Mouse (Mus musculus) urinary bladder, postnatal 4 days (tissue): ENCODE measurements around the gene B230307C23Rik.
"Not testable (repeated sequence)": the region's sequence is repeated elsewhere in the genome, so short reads cannot be mapped to it uniquely, and the experiment has no call there.

Experiments used
- DNase-seq, 2 experiments: peaks; one replicate each; pipeline ENCODE4 v3.0.0; 2021 to 2022; ENCODE audit warnings: low spot score in 2 of 2

The B230307C23Rik gene

DNA sequence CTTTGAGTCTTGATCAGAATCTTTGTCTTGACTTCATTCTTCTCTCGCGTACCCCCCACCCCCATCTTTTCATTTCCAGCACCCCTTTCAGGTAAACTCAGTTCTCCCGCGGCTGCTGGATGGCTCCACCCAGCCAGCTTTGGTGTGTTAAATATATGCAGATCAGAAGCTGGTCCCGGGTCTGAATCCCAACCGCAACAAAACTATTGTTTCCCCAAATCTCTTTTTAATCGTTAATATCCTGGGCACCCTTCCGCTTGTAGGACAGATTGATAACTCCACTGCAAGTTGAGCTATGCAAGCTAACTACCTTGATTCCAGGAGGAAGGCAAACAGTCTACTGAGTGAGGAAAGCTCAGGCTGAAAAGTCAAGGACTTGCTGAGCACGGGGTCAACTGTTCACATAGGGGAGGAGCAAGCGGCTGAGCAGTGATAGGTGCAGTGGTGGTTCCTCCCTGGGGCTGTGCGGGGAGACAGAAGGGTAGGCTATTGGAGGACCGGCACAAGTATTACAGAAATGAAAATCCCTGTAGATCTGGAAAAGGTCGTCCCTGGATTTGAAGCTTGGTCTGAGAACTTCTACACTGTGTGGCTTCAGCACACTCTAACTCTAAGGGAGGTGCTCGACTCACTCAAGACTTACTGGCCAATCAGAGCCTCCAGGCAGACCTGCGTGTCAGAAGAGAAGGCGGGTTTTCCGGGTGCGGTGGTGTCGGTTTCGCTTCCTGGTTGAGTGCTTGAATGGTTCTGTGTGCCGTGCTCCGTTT lies at the start of gene B230307C23Rik:
TSS of gene B230307C23Rik (plus strand) at position 700 of the 767 bp plus-strand sequence.
- DNase-seq = peak; percentile 78 to 85

DNA sequence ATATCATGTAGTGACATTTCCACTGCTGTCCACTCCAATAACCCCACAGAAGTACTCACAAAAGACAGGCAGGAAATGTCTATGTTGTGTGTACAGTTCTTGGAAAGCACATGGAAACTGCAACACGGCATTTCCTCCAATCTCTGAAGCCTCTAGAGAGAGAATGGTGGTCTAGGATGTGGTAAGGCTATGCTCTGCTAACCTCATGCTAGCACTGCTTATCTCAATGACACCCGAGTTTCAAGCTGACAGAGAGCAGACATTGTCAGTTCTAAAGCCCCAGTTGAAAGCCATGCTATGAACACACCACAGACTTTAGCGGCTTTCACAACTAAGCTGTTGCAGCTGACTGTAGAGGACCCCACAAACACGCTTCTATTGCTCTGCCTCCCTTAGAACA lies 48.3 kb upstream of the B230307C23Rik start:
- no peak for DNase-seq

DNA sequence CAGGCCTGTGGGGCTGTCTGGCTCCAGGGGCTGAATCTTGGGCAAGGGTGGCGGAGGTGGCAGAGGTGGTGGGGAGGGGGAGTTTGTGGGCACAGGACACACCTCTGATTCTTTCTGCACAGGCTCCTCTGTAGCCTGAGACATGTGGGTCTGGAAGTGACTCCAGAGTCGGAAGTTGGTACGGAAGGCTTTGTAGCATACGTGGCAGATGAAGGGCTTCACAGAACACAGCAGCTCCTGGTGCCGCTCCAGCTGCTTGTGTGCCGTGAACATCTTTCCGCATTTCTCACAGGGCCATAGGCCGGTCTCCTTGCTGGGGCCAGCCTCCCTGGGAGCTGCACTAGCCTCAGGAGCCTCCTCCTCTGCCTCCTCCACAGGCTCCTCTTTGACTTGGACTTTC lies 47.1 kb upstream of the B230307C23Rik start:
- DNase-seq = no peak

DNA sequence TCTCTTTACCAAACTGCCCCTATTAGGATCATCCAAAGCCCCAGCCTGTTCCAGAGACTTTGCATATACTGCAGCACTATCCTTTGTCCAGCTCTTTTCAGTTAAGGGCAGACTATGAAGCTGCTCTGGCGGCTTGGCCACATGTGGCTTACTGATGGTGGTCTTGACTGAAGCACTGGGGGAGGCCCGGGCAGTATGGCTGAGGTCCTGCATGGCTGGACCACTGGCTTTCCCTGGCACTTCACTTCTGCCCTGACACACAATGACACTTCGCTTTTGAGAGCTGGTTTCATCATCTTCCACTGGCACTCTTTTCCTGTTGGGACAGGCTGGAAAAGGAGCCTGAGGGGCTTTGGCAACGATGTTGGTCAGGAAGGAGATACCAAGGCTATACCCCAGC lies 44.7 kb upstream of the B230307C23Rik start:
- no peak for DNase-seq

DNA sequence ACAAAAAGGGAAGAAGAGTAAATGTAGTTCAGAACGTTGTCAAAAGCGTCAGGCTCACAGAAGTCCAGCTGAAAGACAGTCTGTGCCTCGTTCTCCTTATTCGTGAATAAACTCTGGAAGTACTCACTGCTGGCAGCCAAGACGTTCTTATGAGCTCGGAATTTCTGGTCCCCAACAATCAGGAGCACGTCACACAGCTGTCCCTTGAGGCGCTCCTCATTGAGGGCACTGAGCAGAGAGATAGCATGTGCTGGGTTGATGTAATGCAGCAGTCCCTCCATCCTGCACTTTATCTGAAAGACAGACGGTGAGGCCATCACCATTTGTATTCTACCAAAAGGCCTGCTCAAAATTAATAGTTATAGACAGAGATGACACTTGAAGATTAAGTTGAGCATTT lies 44.3 kb upstream of the B230307C23Rik start:
- DNase-seq = no peak

DNA sequence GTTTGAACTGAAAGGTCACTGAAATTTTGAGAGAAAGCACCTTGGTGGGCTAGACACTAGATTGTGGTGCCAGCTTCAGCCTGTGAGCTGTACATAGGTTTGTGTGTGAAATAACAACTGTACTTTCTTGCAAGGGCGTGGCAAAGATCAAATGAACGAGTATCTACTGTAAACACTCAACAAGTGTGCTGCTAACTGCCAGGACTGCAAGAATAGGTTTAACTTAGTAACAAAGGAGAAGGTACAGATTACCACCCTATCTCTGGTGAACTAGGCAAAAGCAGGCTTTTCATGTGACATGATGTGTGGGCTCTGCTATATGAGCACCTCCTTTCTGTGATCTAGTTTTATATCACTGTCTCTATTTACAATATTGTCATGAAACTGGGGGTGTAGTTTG lies 43.8 kb upstream of the B230307C23Rik start:
- DNase-seq = no peak

DNA sequence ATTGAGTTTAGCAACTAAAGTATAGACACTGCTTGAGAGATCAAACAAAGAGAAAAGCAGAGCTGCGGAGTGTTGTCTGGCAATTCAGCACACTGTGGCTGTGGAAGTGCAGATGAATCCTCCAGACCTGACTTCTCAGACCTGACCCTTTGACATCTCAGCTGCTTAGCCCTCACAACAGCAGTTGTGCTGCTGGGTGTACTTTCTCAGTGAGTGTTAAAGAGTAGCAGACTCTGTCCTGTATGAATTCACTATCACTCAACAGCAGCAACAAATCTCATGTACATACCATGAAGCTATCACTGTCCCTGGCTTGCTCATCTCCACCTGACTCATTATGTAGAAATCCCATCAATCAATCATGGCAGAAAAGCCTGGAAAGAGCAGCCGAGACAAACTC lies 41.1 kb upstream of the B230307C23Rik start:
- no peak for DNase-seq

DNA sequence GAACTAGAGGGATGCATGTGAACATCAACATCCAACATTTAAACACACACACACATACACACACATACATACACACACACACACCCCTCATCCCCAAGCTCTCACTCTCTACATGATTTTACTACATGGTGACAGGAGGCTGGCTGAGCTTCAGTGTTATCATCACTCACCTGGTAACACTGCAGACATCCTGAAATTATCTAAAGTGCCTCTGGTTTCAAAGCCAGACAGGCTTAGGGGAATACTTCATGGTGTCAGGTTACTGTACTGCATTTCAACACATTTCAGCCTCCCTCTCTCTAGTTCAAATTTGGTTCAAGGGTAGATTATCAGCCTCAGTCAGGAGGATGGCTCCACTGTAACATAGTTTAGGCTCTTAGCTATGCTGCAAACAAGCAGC lies 39.5 kb upstream of the B230307C23Rik start:
- no peak for DNase-seq

DNA sequence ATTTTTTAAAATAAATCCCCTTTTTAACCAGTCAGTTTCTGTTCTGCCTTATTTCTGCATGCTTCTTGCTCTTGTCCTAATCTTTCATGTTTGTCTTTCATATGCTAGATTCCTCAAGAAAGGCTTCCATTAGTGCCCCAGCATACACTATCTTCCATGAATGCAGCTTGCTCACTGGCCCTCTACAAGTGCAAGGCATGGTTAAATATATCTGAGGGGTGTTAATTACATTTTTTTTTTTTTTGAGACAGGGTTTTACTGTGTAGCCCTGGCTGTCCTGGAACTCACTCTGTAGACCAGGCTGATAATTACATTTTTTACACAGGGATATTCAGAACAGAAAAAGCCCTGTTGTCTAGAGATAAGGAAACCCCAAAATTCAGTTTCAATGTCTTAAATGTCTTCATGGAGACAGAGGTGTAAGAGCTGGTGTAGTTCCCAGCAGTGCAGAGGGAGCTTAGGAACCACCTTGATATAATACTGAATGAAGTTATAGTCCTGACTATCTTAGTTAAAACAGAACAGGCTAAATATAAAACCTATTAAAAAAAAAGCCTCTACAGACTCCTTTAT lies 38.6 kb upstream of the B230307C23Rik start:
- no peak for DNase-seq

DNA sequence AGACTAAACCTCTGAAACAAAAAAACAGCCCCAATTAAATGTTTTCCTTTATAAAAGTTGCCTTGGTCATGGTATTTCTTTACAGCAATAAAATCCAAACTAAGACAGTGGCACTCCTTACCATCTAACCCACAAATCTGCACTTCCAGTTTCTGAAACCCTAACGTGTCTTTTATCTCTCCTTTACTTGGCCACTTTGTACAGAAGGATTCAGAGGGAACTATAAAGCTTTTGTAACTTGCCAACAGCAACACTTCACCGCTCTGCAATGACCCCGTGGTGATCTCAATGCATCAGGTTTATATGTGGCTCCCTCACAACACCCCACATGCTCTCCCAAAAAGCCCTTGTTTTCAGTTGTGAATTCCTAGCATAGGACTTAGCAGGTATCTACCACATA lies 36.8 kb upstream of the B230307C23Rik start:
- no peak for DNase-seq

DNA sequence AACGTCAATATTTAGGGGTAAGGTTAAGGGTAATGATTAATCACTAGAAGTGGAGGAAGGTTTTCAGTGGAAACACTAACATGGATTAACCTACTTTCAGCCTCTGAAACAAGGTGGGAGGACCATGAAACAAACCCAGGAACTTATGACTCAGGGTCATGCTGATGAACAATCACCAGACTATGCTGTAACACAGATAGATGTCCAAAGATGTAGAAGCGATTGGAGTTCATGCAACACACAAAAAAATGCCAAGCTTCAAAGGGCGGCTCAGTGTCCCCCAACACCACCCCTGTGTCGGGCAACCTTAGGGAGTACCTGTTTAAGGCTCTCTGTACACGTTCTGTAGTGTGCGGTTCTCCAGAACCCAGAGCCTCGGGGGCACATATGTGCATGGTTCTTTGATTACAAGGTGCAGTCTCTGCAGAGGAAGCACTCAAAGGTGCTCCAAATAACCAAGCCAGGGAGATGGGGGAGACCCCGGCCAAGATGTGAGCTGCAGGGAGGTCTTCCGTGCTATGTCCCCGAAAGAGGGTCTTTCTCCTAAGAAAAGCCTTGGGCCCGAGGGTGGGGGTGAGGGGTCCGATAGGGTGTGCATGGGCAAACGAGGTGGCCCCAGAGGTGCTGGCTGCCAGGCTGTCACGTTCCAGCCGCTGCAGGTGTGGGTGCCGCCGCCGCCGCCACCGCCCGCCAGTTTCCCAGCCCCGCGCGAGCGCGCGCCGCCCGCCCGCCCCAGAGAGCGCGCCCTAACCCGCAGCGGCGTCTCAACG lies 35.5 kb upstream of the B230307C23Rik start:
- no peak for DNase-seq

DNA sequence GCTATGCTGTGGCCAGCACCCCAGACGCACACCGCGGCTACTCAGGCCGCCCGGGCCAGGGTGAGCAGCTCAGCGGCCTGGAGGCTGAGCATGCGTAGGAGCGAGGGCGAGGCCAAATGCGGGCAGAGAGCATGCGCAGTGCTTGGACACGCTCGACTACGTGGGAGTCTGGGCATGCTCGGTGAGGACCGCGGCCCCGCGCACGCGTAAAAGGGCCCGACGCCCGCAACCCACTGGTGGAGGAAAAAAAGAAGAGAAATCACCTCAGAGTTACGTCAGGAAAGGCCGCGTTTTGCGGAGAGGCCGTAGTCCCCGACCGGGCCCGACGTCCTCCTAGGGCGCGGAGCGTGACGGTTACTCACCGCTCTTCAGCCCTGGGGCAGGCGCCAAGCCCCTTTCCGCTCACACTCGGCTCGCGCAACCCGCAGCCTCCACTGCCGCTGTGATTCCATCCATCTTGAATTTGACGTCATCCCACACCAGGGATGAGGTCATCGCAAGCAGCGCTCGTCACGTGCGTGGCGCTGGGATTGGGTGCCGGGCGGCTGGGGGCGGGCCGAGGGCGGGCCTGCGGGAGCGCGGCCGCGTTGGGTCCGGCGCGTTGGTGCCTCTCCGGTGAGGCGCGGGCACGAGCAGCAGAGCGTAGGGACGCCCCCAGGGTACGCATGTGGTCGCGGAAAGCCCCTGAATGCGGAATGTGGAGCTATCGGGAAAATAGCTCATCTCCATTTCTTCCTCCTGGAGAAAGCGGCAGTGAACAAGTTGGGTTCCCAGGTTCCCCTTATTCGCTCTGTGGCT lies 34.8 kb upstream of the B230307C23Rik start, which contains the start of the genes C2cd2 and Zbtb21:
TSS of gene C2cd2 (minus strand) at position 448 of the 798 bp plus-strand sequence.
TSS of gene Zbtb21 (minus strand) at position 472 of the 798 bp plus-strand sequence.
- DNase-seq = peak; percentile 95 to 96

DNA sequence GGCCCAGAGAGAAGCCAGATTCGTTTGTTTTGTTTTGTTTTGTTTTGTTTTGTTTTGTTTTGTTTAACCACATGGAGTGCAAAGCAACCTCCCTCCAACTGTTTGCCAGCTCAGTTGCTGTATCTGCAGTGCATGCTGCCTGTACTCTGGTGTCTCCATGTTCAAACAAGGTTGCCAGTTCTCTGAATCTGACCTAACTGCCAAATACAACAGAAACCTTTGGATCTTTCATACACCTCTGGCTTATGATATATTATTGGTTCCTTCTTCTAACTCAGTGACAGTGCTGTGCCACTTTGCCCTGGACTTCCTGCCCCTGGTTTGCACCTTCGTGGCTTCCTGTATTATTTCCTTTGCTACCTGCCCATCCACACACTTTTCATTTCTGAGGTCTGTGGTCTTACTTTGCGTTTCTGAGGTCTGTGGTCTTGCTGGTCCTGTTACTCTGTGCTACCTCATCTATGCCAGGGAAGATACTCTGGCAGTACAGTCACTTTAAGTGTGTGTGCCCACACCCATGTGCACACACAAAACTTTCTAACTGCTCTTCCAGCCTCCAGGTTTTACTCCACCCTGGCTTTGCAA lies 33.1 kb upstream of the B230307C23Rik start:
- no peak for DNase-seq

DNA sequence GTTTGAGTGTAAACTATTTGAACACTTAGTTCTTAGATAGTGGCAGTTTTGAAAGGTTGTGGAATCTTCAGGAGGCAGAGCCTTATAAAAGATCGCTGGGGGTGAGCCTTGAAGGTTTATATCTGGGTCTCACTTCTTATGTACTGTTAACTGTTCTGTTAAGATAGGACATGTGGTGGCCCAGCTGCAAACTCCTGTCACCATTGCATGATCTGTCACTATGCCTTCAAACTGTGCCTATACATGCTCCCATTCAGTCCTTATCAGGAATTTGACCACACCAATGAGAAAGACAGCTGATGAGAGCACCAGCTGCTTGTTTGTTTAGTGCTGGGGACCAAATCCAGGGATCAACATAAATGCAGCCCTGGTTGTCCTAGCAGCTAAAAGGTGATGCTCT lies 19.8 kb upstream of the B230307C23Rik start:
- no peak for DNase-seq

DNA sequence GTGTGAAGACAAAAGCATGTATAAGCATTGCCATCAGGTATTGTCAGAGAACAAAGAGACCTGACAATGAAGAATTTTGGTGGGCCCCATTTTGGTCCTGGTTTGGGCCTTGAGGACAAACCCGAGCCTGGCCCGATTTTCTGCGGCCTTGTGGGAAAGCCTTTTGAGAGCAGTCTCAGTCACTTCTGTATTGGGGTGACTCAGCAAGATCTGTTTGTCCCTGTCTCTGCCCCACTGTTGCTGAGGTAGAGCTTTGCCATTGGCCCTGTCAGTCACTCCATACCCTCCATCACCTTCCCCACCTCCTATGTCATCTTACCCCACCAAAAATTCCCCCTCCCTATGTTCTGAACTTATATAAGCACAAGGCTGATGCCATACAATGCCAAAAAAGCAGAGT lies 19.4 kb upstream of the B230307C23Rik start:
- DNase-seq = no peak

DNA sequence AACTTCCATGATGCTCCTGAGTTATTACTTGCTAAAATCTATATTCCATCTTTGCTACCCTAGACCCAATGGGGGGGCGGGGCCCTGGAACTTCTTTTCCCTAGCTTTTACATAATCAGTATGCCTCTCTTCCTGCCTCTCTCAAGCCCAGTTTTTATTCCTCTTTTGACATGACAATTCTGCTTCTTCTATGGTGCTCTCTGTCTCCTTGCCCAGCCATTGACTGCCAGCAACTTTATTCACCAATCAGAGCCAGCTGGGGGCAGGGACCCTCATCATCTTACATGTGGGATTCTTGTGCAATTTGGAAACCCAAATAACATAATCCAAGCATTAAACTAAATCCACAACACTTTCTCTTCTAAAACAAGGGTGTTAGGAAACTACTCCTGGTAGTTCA lies 15.8 kb upstream of the B230307C23Rik start:
- no peak for DNase-seq

DNA sequence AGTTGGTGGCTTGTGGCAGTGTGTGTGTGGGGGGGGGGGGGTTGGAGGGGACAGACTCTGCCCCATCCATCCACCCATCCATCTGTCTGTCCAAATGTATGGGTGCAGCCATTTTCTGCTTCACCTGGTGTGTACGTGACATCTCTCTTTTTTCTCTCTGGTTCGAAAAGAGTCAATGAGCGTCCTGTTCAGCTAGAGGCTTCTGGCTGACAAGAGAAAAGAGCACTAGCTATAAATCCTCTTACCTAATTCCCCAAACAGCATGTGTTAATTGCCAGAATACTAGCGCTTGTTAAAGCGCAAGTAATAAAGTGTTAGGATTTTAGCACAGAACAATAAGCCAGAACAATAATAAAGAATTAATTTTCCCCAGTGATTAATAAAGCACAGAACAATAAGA lies 12.5 kb upstream of the B230307C23Rik start:
- no peak for DNase-seq

DNA sequence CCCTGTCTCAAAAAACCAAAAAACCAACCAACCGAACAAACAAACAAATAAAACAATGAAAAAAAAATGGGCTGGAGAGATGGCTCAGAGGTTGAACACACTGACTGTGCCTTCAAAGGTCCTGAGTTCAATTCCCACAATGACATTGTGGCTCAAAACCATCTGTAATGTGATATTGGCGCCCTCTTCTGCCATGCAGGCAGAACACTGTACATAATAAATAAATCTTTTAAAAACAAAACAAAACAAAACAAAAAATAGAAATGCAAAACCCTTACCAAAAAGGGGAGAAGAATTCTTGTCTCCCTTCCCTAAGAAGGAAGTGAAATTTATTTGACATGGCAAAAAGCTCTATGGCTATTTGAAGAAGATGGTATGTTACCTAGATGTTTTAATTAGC lies 5.6 kb upstream of the B230307C23Rik start:
- DNase-seq = no peak

DNA sequence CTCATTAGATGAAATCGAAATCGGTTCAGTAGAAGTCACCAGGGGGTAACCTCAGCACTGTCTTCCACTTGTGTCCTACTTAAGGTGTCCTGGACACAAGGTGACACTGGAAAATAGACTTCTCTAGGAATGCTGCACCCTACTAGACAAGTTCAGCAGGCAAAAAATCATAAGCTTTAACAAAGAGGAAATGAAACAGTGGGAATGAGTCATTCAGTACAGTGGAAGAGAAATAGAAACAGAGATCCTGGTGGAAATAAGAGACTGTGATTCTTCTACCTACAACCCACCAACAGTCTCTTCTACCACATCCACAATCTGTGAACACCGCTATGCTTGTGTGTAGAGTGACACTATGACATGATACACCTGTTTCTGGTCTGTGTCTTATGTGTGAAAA lies 4.6 kb upstream of the B230307C23Rik start:
- not testable (repeated sequence) for DNase-seq

DNA sequence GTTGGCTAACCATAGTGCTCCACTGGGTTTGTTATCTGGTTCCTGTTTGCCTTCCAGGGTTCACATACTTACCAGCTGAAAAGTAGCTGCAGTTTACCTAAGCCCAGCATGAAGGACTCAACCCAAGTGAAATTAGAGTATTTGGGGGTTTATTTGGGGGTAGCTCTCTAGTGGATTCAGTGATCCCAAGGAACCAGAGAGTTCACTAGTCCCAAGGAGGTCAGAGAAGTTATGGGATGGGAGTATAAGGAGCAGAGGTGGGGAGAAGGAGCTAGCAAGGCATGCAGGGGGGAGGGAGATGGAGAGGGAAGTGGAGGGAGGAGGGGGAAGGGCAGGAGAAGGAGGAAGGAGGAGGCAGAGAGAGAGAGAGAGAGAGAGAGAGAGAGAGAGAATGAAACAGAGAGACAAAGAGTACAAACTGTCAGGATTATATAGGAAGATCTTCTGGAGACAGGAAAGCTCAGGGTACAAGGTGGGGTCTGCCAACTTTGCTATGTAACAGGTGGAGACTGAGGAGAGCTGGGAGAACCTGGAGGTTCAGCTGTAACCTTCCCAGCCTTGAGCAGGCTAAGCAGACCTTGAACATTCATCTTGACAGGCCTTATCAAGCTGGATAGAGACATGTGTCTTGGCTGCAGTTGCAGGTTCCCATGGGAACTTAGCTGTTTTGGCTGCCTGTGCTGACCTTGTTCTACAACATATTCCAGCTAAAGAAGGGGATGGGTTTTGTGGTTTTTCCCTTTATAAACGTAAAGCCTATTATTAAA lies 1.1 kb upstream of the B230307C23Rik start:
- peak in 1 of 2 experiments; percentile 28 for DNase-seq

DNA sequence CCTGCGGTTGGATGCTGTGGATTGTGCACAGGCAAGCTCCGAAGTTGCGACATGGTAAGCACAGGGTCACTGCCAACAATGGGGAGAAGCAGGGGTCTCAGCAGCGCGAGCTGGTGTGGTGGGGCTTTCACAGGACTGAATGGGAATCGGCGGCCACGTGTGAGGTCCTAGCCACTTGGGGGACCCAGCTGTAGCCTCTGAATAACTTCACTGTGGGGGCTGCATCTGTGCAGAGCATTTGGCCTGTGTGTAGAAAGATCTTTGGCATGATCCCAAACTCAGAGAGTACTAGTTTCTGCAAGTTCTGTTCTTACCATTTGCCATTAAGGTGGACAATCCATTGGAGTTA lies 242 bp downstream of the B230307C23Rik start:
- DNase-seq = not testable (repeated sequence)
